Mouse (Mus musculus) gastrocnemius, postnatal 4 days (tissue): ENCODE data around the gene Fcgbp. TPM values are rescaled to one million over a fixed set of nuclear protein-coding genes. Genes with fewer than 3 reads are reported as not detected.
"Not testable (repeated sequence)": the region's sequence is repeated elsewhere in the genome, so short reads cannot be mapped to it uniquely, and the experiment has no call there.

Experiments used
- DNase-seq, 2 experiments: peaks; one replicate each; pipeline ENCODE4 v3.0.0; 2021 to 2022; ENCODE audit warnings: low spot score in 2 of 2, mixed read lengths in 2 of 2
- total RNA-seq, 2 experiments: library from RNA; stranded (reverse); gene quantifications; 2 replicates each; pipeline ENCODE4 v1.2.3; 2021

The Fcgbp gene
- total RNA-seq, 2 experiments from 2014 or later, result 0.05 TPM; not detected in 1

DNA sequence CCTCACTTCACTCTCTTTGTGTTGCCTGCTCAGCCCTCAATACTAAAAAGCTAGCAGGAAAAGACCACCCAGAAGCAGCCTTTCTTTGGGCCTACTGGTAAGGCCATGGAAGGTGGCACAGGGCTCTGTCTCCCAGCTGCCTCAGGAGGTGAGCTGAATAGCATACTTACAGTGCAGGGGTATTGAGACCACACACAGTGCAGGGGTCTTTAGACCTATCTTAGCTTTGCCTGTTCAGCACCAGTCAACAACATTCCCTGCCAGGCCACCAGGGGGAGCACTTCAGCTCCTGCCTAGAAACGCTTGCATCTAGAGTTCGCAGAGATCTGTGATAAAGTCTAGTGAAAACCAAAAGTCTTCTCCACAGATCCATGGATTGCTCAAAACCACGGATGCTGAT, 77.2 kb downstream of the Fcgbp start:
- DNase-seq, result peak; percentile 53 to 67

DNA sequence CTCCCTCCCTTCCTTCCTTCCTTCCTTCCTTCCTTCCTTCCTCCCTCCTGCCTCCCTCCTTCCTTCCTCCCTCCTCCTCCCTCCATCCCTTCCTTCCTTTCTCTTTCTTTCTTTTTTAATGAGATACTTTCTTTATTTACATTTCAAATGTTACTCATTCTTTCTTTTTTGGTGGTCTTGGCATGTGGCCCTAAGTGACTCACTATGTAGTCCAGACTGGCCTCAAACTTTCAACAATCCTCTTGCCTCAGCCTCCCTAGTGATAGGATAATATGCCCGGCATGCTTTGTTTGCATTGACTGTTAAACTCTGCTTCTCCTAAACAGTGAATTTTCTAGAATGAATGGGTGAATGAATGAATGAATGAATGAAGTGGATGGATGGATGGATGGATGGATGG, 78.8 kb downstream of the Fcgbp start:
- DNase-seq, result no peak

DNA sequence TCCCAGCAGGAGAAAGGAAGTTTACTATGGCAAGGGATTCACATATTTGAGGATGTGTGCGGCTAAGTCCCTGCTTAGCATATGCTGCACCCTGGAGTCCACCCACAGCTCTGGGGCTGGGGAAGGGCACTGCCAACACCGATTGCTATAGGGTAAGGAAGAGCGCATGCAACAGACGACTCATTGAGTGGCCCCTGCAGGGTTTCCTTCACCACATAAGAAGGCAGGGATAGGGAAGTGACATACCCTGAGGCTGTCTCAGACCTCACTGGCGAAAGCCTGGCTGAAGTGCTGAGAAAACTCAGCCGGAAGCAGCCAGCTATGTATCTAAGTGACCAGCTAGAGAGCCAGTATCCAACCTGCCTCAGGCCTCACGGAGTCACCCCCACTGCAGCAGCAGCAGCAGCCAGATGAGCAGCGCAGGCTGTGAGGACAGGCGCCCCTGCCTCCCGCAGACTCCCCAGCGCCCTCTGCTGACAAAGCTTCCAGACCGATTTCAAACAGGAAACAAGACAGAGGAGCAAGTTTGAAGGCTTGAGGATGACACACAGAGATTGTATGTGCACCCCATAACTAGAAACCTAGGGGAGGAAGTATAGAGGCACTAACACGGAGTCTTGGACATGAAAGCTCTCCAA, 80.7 kb downstream of the Fcgbp start:
- peak in 1 of 2 experiments; percentile 51 for DNase-seq

DNA sequence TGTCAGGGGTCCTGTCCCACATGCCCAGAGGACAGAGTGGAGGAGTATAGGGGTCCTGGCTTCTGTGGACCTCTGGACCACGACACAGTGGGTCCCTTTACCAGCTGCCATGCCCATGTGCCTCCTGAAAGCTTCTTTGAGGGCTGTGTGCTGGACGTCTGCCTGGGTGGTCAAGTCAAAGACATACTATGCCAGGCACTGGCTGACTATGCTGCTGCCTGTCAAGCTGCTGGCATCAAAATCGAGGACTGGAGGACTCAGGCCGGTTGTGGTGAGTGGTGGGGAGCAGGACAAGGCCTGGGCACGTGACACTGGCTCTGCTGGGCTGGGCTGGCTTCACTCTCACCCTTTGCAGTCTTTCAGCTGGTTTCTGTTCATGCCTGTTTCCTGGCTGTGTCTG, 82.6 kb downstream of the Fcgbp start:
- not testable (repeated sequence) for DNase-seq

DNA sequence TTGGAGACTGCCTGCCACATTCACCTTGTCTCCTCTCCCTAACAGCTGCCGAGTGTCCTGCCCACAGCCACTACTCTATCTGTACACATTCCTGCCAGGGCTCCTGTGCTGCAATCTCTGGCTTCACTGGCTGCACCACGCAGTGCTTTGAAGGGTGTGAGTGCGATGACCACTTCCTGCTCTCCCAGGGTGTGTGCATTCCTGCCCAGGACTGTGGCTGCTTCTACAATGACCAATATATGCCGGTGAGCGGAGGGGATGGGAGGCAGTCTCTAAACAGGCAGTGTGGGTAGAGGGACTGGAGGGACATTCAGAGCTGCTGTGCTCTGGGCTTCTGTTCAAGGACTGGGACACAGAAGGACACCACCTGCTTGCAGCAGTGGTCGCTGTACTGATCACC, 88.3 kb downstream of the Fcgbp start:
- DNase-seq, result no peak

DNA sequence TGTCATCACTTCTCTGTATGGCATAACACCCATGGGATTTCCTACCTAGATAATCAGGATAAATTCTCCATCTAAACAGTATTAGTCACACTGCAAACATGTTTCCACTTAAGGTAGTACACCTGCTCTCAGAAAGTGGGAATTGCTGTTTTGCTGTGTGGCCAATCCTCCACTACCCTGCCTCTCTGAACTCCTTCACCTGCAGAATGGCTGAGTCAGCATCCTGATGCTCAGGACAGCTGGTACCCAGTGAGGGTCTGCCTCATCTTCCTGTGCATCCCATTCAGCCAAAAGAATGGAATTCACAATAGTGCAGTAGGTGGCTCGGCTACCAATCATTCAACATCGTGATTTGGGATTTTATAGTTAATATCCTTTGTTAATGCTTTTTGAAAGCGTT, 88.9 kb downstream of the Fcgbp start:
- no peak for DNase-seq

DNA sequence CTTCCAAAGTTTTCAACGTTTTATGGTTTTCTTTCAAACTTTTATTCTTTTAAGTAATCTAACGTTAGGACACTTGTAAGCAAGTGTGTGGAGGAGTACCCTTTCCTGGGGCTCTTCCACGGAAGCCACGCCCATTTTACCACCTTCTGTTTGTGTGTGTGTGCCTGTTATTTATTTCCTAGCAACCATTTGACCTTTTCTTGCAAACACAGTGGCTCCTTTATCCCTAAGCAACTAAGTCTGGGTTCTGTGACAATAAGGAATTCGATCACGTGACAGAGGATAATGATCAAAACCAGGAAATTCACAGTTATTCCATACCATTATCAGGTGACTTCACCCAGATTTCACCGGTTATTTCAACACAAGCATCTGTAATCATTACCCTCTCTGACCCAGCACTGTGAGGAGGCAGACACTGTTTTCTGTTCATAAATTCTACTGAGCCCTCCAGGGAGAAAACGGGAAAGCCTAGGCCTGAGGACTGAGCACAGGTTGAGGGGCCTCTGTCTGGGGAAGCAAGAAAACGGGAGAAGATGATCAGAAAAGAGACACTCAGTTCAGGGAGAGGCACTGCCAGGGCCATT, 90.2 kb downstream of the Fcgbp start:
- no peak for DNase-seq

DNA sequence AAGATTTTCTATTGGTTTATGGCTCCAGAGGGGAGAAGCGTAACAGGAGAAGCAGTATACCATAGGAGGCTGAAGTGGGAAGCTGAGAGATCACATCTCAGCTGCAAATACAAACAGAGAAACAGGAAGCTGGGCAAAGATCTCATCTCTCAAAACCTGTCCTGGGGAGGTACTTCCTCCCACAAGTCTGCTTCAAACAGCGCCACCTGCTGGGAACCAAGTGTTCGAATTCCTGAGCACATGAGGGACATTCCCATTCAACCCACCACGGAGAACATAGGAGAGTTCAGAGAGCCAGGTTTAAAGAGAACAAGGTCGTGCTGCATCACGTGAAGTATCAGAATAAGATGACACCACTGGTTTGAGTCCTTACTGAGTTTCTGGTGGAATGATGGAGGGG, 94.4 kb downstream of the Fcgbp start:
- no peak for DNase-seq

DNA sequence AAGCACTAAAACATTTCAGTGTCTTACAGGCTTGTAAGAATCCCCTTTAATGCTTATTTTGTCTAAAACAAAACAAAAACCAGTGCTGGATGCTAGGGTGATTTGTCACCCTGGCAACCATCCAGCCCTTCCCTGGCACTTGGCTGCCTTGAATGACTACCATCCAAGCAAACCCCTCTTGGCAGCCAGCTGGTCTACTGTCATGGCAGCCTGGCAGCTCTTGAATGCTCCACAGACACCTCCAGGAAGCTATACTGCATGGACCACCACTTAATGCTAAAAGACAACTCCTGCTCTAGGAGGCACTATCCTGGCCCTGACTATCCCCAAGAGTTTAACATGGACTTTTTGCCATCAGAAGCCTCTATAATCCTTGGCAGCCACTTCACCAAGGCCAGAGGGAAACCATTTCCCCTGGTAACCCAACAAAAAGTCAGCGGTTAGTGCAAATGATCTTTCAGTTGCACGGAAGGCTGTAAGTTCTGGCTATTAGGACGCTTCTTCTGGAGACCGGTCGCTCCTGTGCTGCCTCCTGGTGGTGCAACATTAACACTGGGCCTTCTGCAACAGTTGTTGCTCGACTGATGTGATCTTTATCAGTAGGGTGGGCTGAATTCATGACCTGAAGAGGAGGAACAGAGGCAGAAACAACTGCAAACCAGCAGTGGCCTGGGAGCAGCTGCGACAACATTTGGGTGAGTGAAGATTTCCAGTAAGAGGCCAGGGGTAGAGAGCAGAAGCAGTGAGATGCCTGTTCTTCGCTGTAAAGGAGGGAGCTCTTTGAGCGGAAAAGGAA, 97.5 kb downstream of the Fcgbp start:
- peak; percentile 51 to 79 for DNase-seq

DNA sequence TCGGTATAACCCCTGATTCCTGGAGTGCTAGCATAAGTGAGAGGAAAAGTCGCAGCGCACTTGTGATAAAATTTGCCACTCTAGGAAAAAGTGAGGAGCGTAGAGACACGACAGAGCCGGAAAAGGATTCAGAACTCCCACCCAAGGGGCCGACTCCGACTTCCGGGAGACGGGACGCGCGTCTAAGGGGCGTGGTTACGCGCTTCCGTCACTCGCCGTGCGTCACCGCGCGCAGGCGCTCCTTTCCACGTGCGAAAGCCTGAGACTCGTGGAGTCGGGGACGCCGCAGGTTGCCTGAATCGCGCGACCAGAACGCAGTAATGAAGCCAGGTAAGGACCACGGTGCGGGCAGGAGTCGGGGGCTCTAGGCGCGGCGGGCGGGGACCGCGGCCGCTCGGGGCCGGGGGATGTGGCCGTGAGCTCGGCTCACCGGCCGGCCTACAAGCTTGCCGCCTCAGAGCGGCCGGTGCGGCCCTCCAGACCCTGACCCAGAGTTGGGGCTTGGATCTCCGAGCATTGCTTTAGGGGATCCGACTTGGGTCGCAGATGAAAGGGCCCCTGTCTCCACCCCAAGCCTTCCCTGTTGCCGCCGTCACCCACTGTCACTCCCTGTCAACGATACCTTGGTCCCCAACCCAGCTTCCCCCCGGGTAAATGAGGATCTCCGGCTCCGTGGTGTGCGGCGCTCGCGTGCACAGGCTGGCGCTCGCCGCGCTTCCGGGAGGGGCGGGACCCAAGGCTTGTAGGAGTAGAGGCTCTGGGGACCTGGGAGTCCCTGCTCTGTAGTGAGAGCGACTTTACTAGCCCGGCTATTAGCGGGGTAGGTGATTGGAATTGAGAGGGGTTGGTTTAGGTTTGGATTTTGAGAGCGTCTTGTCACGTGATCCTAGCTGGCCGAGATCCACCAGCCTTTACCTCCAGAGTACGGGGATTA, 98.7 kb downstream of the Fcgbp start, which contains the start of gene Fbl:
Gene Fbl (plus strand): TSS at position 222 of the 934 bp plus-strand sequence.
- peak; percentile 87 to 91 for DNase-seq

Other genes with a start within 250 kb of the Fcgbp start
- gene Zfp59, start 232.6 kb upstream of the Fcgbp start, total RNA-seq, result 1 to 10 TPM; 2.8 to 3.0 TPM
- 1 to 10 TPM; 3.5 to 4.3 TPM for gene Zfp607a, start 213.7 kb upstream of the Fcgbp start, total RNA-seq
- 1 to 10 TPM; 7.7 to 9.3 TPM for gene Zfp974, start 141.8 kb upstream of the Fcgbp start, total RNA-seq
- gene Zfp780b, start 92.1 kb upstream of the Fcgbp start, total RNA-seq, result 1 to 10 TPM; 7.8 to 8.8 TPM
- gene Zfp850, start 57.1 kb upstream of the Fcgbp start, total RNA-seq, result 1 to 10 TPM; 1.2 to 1.4 TPM
- gene Psmc4, start 21.1 kb upstream of the Fcgbp start, total RNA-seq, result 100 to 1,000 TPM; 129 to 150 TPM
- gene 9530053A07Rik, start 58.2 kb downstream of the Fcgbp start, total RNA-seq, result not detected
- gene Fbl, start 98.5 kb downstream of the Fcgbp start, total RNA-seq, result 10 to 100 TPM; 61.2 to 64.8 TPM
- 100 to 1,000 TPM; 118 to 131 TPM for gene Dyrk1b, start 108.2 kb downstream of the Fcgbp start, total RNA-seq
- gene Eid2, start 196.6 kb downstream of the Fcgbp start, total RNA-seq, result 10 to 100 TPM; 23.0 to 26.4 TPM
- gene Eid2b, start 206.5 kb downstream of the Fcgbp start, total RNA-seq, result 10 to 100 TPM; 10.7 to 12.0 TPM
- not detected for gene Selenov, start 219.9 kb downstream of the Fcgbp start, total RNA-seq
- not detected for gene Dll3, start 231.0 kb downstream of the Fcgbp start, total RNA-seq
- gene Timm50, start 240.8 kb downstream of the Fcgbp start, total RNA-seq, result 10 to 100 TPM; 48.9 to 50.0 TPM